Mouse (Mus musculus) lung, embryonic 16.5 days (tissue): ENCODE data around the gene Sptbn4. TPM values are rescaled to one million over a fixed set of nuclear protein-coding genes. Genes with fewer than 3 reads are reported as not detected.

ENCODE experiments used
- ATAC-seq: fragments of 200-750 bp; cut with Nextera tagmentation; 2 replicates; pipeline ENCODE4 v1.8.0; 2017; ENCODE audit warnings: low read depth, mild to moderate bottlenecking, moderate library complexity
- H3K27ac ChIP-seq: fragments of 300-500 bp; sonication (generic); 2 replicates; pipeline ENCODE4 v1.5.1; 2014; ENCODE audit warnings: mild to moderate bottlenecking, control low read depth, low read length
- H3K27me3 ChIP-seq: fragments of 300-500 bp; sonication (generic); 2 replicates; pipeline ENCODE4 v1.6.1; 2014; ENCODE audit warnings: low read depth, low read length, mixed read lengths; ENCODE audit not compliant: control insufficient read depth, insufficient read depth
- H3K36me3 ChIP-seq: fragments of 300-500 bp; sonication (generic); 2 replicates; pipeline ENCODE4 v1.6.1; 2014; ENCODE audit warnings: low read length; ENCODE audit not compliant: control insufficient read depth, insufficient read depth
- H3K4me1 ChIP-seq: fragments of 300-500 bp; sonication (generic); replicated peaks from 2 replicates; pipeline ENCODE4 v1.6.1; 2014; ENCODE audit warnings: low read length, mixed read lengths; ENCODE audit not compliant: control insufficient read depth, insufficient read depth
- H3K4me2 ChIP-seq: fragments of 300-500 bp; sonication (generic); 2 replicates; pipeline ENCODE4 v1.6.1; 2014; ENCODE audit warnings: low read depth, low read length, control low read depth
- H3K4me3 ChIP-seq: fragments of 300-500 bp; sonication (generic); 2 replicates; pipeline ENCODE4 v1.5.1; 2014; ENCODE audit warnings: mild to moderate bottlenecking, low read length, control low read depth
- H3K9ac ChIP-seq: fragments of 300-500 bp; sonication (generic); 2 replicates; pipeline ENCODE4 v1.6.1; 2014; ENCODE audit warnings: low read length, control low read depth
- H3K9me3 ChIP-seq: fragments of 300-500 bp; sonication (generic); 2 replicates; pipeline ENCODE4 v1.6.1; 2016; ENCODE audit warnings: low read length; ENCODE audit not compliant: control insufficient read depth
- WGBS: fragments of 180-500 bp; shearing (Covaris S2); extraction: QIAGEN DNeasy Blood & Tissue Kit; methylation state at CpG from one replicate; pipeline ENCODE4 v1.1.7; 2014; 5-methylcytosine and 5-hydroxymethylcytosine counted together
- polyA plus RNA-seq: library from polyadenylated mRNA; unstranded; fragments of >200 nt; fragmentation: Nextera tagmentation; extraction: Ambion mirVana; gene quantifications from 2 replicates; pipeline ENCODE4 v1.2.1, GENCODE M21; 2015

Sptbn4 gene
- polyA plus RNA-seq, 1 experiment from 2014 or later = 0.29 TPM

DNA sequence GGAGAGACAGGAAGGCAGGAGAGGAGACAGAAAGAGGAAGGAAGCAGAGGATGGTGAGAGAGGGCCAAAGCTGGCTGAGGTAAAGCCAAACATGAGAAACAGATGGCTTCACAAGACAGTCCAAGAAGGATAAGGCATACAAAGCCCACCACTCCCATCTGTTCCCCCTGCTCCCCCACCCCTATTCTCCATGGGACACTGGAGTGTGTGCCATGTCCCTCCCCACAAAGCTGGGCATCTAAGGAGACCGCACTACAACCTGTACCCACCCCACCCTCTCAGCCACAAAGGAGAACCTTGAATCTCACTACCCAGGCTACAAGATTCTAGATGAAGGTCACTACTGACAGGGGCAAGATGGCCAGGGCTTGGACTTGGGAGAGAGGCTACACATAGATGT lies 20.1 kb downstream of the Sptbn4 start:
- no peak for ATAC-seq
- Histone ChIP-seq H3K9ac (no peak overlapping the region), H3K4me3 (no peak overlapping the region), H3K9me3 (peaks cover 2% of the 10 kb centered on the region; the same call in 1 of the 2 replicates), H3K27me3 (no peaks in the 10 kb centered on the region), H3K36me3 (no peaks in the 10 kb centered on the region), H3K4me1 (no peaks in the 10 kb centered on the region), H3K4me2 (no peak overlapping the region), H3K27ac (no peak overlapping the region)
- 83% methylated on average over 1 of the region's 1 CpGs for WGBS

DNA sequence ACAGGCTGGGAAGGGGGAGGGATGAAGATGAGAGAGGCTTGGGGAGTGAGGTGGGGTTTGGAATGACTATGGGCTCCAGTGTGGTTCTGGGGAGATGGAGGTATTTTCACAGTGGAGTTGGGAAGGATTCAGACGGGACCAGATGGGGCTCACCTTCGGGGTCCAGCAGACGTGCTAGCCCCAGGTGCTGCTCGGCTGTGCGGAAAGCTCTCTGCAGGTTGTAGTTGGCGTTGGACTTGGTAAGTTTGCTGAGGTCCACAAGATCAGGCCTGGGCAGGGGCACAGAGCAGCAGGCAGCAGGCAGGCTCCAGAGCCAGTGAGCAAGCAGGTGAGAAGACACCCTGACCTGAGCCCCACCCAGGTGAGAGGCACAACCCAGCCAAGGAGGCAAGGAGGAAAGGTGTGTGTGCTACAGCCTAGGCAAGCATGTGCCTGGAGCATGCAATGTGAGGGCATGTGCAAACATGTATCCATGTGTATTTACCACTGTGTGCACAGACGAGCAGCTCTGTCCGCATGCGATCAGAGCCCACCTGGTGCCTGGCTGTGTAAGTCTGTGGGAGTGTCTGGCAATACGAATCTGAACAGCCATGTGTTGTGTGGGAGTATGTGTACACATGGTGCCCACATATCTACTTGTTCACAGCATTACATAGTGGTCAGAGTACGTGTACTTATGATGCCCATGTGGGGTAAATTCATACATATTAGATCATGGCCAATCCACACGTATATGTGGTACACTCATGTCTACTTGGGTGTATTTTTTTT lies 23.7 kb downstream of the Sptbn4 start:
- H3K4me1 ChIP-seq = no peaks in the 10 kb centered on the region
- H3K9me3 ChIP-seq = no peaks in the 10 kb centered on the region
- WGBS = 76% methylated on average over 12 of the region's 12 CpGs
- no peak overlapping the region for H3K4me2 ChIP-seq
- H3K36me3 ChIP-seq = no peaks in the 10 kb centered on the region
- ATAC-seq = no peak
- no peaks in the 10 kb centered on the region for H3K27me3 ChIP-seq
- no peak overlapping the region for H3K9ac ChIP-seq
- no peak overlapping the region for H3K27ac ChIP-seq
- no peak overlapping the region for H3K4me3 ChIP-seq

DNA sequence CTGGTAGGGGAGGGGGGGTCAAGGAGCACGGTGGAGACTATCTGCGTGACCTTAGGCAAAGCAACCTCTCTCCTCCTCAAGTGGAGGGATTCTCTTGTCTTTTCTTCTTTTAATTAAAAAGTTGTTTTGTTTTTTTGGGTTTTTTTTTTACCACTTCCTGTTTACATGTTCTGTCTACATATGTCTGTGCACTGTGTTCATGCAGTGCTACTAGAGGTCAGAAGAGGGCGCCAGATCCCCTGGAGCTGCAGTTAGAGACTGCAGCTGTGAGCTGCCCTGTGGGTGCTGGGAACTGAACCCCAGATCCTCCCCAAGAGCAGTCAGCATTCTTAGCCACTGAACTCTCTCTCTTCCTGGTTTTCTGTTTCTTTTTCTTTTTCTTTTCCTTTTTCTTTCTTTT lies 28.4 kb downstream of the Sptbn4 start:
- Histone ChIP-seq H3K9me3 (no peaks in the 10 kb centered on the region), H3K36me3 (no peaks in the 10 kb centered on the region), H3K4me2 (no peak overlapping the region), H3K9ac (no peak overlapping the region), H3K27me3 (no peaks in the 10 kb centered on the region), H3K4me1 (no peaks in the 10 kb centered on the region), H3K4me3 (no peak overlapping the region), H3K27ac (no peak overlapping the region)
- no peak for ATAC-seq
- WGBS = 66% methylated on average over 3 of the region's 3 CpGs

DNA sequence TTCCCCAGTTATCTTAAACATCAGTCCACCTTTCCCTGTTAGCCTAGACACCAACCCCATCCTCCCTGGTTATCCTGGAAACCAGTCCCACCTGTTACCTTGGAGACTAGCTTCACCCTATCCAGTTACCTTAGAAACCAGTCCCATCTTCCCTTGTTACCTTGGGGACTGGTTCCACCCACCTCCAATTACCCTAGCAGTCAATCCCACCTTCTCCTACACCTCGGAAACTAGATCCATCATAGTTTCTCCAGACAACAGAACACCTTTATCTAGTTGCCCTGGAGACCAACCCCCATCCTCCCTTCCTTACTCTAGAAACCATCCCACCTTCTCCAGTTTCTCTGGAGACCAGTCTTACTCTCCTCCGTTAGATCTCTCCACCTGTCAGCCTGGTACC lies 30.3 kb downstream of the Sptbn4 start:
- 51% methylated on average over 2 of the region's 2 CpGs for WGBS

DNA sequence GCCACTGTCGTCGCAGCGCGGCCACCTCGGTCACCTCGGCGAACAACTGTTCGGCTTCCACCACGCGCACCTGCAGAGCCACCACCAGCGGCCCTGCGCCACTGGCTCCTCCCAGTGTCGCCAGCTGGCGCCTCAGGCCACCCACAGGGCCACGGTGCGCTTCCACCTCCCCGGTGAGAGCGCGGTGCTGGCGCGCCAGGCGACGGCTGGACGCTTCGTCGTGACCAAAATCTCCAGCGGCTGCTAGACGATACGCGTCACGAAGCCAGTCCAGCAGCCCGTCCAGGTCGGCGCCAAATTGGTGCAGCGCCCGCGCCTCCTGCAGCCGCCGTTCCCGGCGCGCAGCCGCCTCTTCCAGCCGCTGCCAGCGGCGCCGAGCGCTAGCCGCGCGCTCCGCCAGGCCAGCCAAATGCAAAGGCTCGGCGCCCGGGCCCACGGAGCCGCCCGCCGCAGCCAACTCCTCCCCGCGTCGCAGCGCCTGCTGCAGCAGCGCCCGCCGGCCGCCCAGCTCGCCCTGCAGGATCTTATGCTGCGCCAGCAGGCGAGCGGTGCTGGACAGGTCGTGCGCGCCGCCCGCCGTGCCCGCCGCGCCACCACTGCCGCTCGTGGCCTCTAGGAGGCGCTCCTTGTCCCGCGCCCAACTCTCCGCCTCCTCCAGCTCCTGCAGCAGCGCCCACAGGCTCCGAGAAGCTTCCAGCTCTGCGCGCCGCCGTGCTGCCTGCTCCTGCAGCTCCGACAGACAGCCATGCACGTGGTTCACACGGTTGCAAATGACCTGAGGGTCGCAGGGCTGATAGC lies 38.9 kb downstream of the Sptbn4 start:
- H3K4me3 ChIP-seq = peak overlapping the region; percentile 48
- peak; percentile 84 for ATAC-seq
- H3K4me2 ChIP-seq = peak overlapping the region; percentile 81
- peaks cover 13% of the 10 kb centered on the region for H3K4me1 ChIP-seq
- WGBS = under 1% methylated on average over 93 of the region's 96 CpGs
- H3K9ac ChIP-seq = peak overlapping the region; percentile 44; the same call in 1 of the 2 replicates
- H3K27ac ChIP-seq = no peak overlapping the region
- peaks cover 3% of the 10 kb centered on the region; the same call in 1 of the 2 replicates for H3K9me3 ChIP-seq
- no peaks in the 10 kb centered on the region for H3K36me3 ChIP-seq
- peaks cover 60% of the 10 kb centered on the region for H3K27me3 ChIP-seq

More for the DNA sequence above, 30.3 kb downstream of the Sptbn4 start:
- Histone ChIP-seq H3K9ac (no peak overlapping the region), H3K27me3 (no peaks in the 10 kb centered on the region), H3K27ac (no peak overlapping the region), H3K4me3 (no peak overlapping the region), H3K4me1 (no peaks in the 10 kb centered on the region), H3K4me2 (no peak overlapping the region), H3K9me3 (no peaks in the 10 kb centered on the region), H3K36me3 (no peaks in the 10 kb centered on the region)
- no peak for ATAC-seq

DNA sequence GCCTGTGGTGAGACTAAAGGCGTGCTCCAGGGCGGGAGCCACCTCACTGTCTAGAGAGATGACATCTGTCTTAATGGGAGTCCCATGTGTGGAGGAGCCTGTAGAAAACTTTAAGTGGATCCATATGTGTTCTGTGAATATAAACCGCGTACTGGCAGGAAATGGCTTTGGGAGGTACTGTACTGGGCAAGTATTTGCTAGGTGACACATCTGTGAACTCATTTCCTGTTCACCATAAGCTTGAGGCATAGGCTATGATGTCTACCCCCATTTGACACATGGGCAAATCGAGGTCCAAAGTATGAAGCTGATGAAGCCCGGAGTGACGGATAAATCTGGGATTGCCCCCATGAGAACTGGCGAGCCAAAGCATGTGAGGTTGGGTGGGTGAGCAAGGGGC lies 39.7 kb downstream of the Sptbn4 start:
- peaks cover 13% of the 10 kb centered on the region for H3K4me1 ChIP-seq
- 41% methylated on average over 8 of the region's 8 CpGs for WGBS
- no peak overlapping the region for H3K9ac ChIP-seq
- H3K9me3 ChIP-seq = peaks cover 9% of the 10 kb centered on the region; the same call in 1 of the 2 replicates
- no peak overlapping the region for H3K27ac ChIP-seq
- no peak overlapping the region for H3K4me3 ChIP-seq
- no peaks in the 10 kb centered on the region for H3K36me3 ChIP-seq
- H3K4me2 ChIP-seq = peak overlapping the region; percentile 81; the same call in 1 of the 2 replicates
- ATAC-seq = no peak
- H3K27me3 ChIP-seq = peaks cover 68% of the 10 kb centered on the region

DNA sequence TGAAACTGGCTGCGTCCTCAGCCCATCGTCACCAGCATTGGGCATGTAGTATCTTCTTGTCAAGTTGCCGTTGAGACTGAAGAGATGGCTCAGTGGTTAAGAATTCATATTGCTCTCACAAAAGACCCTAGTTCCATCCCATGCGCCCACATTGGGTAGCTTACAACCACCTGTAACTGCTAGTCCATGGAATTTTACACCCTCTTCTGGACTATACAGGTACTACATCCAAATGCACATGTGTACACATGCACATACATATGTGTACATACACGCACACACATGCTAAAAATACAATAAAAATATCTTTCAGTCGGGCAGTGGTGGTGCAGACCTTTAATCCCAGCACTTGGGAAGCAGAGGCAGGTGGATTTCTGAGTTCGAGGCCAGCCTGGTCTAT lies 41.0 kb downstream of the Sptbn4 start:
- no peak for ATAC-seq
- peaks cover 13% of the 10 kb centered on the region for H3K4me1 ChIP-seq
- no peak overlapping the region for H3K9ac ChIP-seq
- H3K36me3 ChIP-seq = no peaks in the 10 kb centered on the region
- H3K4me3 ChIP-seq = no peak overlapping the region
- no peak overlapping the region for H3K4me2 ChIP-seq
- peaks cover 9% of the 10 kb centered on the region; the same call in 1 of the 2 replicates for H3K9me3 ChIP-seq
- H3K27ac ChIP-seq = no peak overlapping the region
- WGBS = 86% methylated on average over 7 of the region's 7 CpGs
- H3K27me3 ChIP-seq = peaks cover 79% of the 10 kb centered on the region

DNA sequence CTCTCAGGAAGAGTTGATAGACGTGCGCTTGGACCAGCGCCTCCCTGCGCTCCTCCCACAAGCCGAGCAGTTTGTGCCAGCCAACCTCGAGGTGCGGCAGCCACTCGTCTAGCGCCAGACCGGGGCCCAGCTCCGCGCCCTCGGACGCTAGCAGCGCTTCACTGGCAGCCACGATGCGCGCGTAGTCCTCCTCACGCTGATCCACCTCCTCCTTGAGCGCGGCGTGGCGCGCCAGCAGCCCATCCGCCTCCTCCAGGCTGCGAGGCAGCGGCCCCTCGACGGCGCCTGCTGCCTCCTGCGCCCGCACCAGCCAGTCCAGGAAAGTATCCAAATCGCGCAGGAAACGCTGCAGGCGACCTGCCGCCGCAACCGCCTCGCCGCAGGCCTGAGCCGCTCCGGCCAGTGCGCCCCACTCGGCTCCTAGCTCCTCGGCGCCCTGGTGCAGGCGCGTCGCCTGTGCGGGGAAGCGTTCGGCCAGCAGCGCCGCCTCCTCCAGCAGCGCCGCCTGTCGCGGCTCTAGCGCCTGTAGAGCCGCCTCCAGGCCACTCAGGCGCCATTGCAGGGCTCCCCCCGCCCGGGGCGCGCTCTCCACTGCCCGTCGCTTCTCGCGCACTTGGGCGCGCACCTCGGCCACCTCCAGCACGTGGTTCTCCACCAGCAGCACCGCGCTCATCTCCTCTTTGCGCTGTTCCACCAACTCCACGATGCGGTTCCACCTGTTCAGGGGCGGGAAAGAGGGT lies 43.1 kb downstream of the Sptbn4 start:
- H3K9me3 ChIP-seq = peaks cover 9% of the 10 kb centered on the region; the same call in 1 of the 2 replicates
- H3K4me3 ChIP-seq = 0 out of 2 replicates have a peak overlapping the region, but pooled peaks have one; percentile 0

More for the DNA sequence above, 43.1 kb downstream of the Sptbn4 start:
- peaks cover 72% of the 10 kb centered on the region for H3K27me3 ChIP-seq
- no peaks in the 10 kb centered on the region for H3K36me3 ChIP-seq
- no peak overlapping the region for H3K9ac ChIP-seq
- H3K4me2 ChIP-seq = no peak overlapping the region
- no peak overlapping the region for H3K27ac ChIP-seq
- peaks cover 13% of the 10 kb centered on the region for H3K4me1 ChIP-seq
- 5% methylated on average over 81 of the region's 81 CpGs for WGBS
- no peak for ATAC-seq
